Mouse (Mus musculus) left cerebral cortex, adult 2 months (tissue): ENCODE results near the gene Cyp2b19. TPM values are rescaled to one million over a fixed set of nuclear protein-coding genes. Genes with fewer than 3 reads are reported as not detected.
"Not testable (repeated sequence)": the region's sequence is repeated elsewhere in the genome, so short reads cannot be mapped to it uniquely, and the experiment has no call there.

Experiments used
- DNase-seq, 2 experiments: peaks; one replicate each; pipeline ENCODE4 v3.0.0; 2021 to 2022; ENCODE audit warnings: low spot score in 2 of 2, mixed read lengths in 1 of 2; ENCODE audit errors: extremely low spot score in 1 of 2
- H3K27ac ChIP-seq: fragments of 200-600 bp; 2 replicates; pipeline ENCODE4 v1.8.1; 2022
- H3K4me3 ChIP-seq: fragments of 200-600 bp; 2 replicates; pipeline ENCODE4 v1.8.1; 2022
- CTCF ChIP-seq: fragments of 200-600 bp; IDR thresholded peaks from 2 replicates; pipeline ENCODE4 v1.8.1; 2022; ENCODE audit warnings: antibody characterized with exemption, mild to moderate bottlenecking, moderate library complexity
- intact Hi-C: fragments of 180-260 bp; cut with DNase I; formaldehyde crosslinking; loops from one replicate; pipeline ENCODE4 v1.15.1; 2025
- total RNA-seq, 2 experiments: library from RNA; stranded (reverse); gene quantifications; 2 replicates each; pipeline ENCODE4 v1.2.3; 2021

Gene Cyp2b19
- total RNA-seq, 2 experiments from 2014 or later, result not detected

DNA sequence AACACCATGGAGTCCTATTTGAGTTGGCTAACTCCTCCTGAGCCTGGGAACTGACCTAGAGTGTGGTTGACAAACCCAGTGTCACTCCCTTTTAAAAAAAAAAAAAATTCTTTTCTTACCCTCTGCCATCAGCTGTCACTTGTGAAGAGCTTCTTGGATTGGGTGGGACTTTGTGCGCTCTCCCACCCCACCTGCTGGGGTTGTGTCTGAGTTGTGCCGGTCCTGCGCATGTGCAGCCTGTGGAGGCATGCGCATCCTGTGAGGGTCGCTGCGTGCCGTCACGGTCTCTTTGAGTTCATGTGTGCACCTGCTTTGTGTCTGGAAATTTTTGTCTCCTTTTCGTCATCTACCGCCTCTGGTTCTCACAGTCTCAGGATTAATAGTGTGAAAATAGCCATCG lies 23.6 kb downstream of the Cyp2b19 start:
- intact Hi-C loops, result no loop called here
- no peak for TF ChIP-seq CTCF
- Histone ChIP-seq H3K27ac (no peak overlapping the region), H3K4me3 (no peak overlapping the region)
- DNase-seq, result peak; percentile 18 to 38

DNA sequence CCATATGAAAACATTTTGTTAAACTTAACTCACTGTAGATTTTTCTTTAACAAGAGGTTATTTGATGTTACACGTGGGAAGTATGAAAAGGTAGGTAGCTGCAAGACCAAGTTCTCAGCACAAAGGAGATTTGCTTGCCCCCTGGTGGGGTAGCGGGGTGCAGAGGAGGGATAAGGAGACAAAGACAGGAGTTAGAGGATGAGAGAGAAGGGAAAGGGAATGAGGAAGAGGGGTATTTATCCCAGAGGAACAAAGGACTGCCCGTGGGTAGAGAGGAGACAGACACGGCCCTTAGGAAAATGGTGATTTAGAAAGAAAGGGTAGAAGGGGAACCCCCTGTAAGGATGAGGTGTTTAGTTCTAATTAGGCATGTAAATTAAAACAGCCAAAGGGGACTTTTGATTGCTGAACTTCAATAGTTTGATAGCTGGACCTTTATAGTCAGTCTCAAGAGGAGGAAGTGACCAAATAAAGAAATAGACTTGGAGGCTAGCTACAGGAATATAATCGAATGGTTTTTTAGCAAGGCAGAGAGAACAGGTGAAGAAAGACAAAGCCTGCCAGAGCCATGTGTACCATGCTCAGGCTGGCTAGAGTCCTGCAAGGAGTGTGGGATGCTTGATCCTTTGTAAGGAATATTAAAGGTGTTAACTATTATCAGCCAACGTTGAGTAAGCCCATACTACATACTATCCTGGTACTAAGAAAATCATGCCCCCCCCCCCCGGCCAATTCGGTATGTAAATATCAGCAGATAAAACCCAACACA lies 24.2 kb downstream of the Cyp2b19 start:
- intact Hi-C loops, result no loop called here
- DNase-seq, result no peak
- Histone ChIP-seq H3K4me3 (no peak overlapping the region), H3K27ac (no peak overlapping the region)
- no peak for TF ChIP-seq CTCF

GRCm38 (mm10) chr7:26781767-26782131 lies 24.8 kb downstream of the Cyp2b19 start:
- H3K27ac ChIP-seq, result no peak overlapping the region
- intact Hi-C loops, result no loop called here
- TF ChIP-seq CTCF, result no peak
- DNase-seq, result no peak
- no peak overlapping the region for H3K4me3 ChIP-seq

- TF ChIP-seq CTCF, result no peak
- H3K27ac ChIP-seq, result no peak overlapping the region
- intact Hi-C loops, result no loop called here
- no peak overlapping the region for H3K4me3 ChIP-seq
- DNase-seq, result no peak
Measured at GRCm38 (mm10) chr7:26783163-26783562, 26.2 kb downstream of the Cyp2b19 start.

GRCm38 (mm10) chr7:26786013-26786412 lies 29.1 kb downstream of the Cyp2b19 start:
- H3K27ac ChIP-seq, DNase-seq, H3K4me3 ChIP-seq, intact Hi-C loops: not testable (repeated sequence)

DNA sequence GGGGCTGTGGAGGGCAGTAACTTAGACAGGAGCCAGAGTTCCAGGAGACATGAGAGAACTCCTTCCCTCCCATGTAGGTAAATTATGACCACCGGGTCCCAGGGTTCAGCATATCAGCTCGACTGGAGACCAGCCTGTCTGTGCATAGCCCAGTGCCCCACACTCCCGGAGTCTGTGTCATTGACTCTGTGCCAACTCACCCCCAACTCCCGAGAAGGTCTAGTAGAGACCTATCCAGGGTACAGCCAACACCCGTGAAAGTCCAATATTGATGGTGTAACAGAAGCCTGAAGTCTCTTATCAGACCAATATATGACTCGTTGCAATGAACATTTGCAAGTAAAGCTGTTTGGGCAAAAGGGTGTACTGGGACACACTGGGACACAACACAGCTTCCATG lies 33.0 kb downstream of the Cyp2b19 start:
- H3K4me3 ChIP-seq, result no peak overlapping the region
- no peak for DNase-seq
- no peak overlapping the region for H3K27ac ChIP-seq
- no peak for TF ChIP-seq CTCF
- intact Hi-C loops, result no loop called here

- intact Hi-C loops, result no loop called here
- DNase-seq, result no peak
Measured at GRCm38 (mm10) chr7:26800104-26800503, 43.2 kb downstream of the Cyp2b19 start.

GRCm38 (mm10) chr7:26800996-26801395 lies 44.1 kb downstream of the Cyp2b19 start:
- H3K4me3 ChIP-seq, result no peak overlapping the region
- no peak overlapping the region for H3K27ac ChIP-seq
- intact Hi-C loops, result no loop called here
- no peak for DNase-seq
- TF ChIP-seq CTCF, result no peak

More at GRCm38 (mm10) chr7:26800104-26800503, 43.2 kb downstream of the Cyp2b19 start:
- no peak overlapping the region for H3K27ac ChIP-seq
- H3K4me3 ChIP-seq, result no peak overlapping the region
- no peak for TF ChIP-seq CTCF

DNA sequence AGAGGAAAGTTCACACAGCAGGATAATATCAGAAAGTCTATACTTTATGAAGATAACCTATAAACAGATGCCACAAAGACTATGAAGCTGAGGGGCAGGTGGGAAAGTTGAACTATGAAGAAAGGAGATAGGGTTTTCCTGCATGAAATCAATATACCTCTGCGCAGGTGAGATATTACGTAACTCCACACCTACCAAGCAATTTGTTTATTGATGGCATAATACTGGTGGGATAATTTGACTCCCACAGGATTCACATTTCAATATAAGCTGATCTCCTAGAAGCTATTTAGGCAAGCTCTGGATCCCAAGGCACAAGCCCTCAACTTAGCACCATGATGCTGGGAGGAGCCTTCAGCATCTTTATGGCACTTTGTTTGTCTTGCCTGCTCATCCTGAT lies 51.6 kb downstream of the Cyp2b19 start, which contains the start of gene Cyp2g1:
Gene Cyp2g1, plus strand, starts transcription at position 301 of the 400 bp plus-strand sequence.
- no peak within 1 kb of the TSS for H3K4me3 ChIP-seq

More for the DNA sequence above, 51.6 kb downstream of the Cyp2b19 start, which contains the start of gene Cyp2g1:
- intact Hi-C loops, result no loop called here
- TF ChIP-seq CTCF, result no peak
- no peak within 1 kb of the TSS for H3K27ac ChIP-seq
- no peak for DNase-seq

Other genes with a start within 250 kb of the Cyp2b19 start
- gene Nlrp9a, start 222.1 kb upstream of the Cyp2b19 start, total RNA-seq, result not detected
- not detected for gene Vmn1r185, start 138.7 kb upstream of the Cyp2b19 start, total RNA-seq
- not detected for gene Cyp2b23, start 70.7 kb upstream of the Cyp2b19 start, total RNA-seq
- not detected for gene Cyp2g1, start 51.8 kb downstream of the Cyp2b19 start, total RNA-seq
- gene Cyp2a5, start 78.2 kb downstream of the Cyp2b19 start, total RNA-seq, result not detected
- gene Cyp2a22, start 182.2 kb downstream of the Cyp2b19 start, total RNA-seq, result not detected